Mouse (Mus musculus) heart, postnatal 0 days (tissue): Measurements from ENCODE around the gene Cdc34b.

Experiments used
- CTCF ChIP-seq: IDR thresholded peaks from 2 replicates; pipeline ENCODE4 v1.5.1; 2016; ENCODE audit warnings: antibody characterized with exemption, control low read depth, low read depth
- EP300 ChIP-seq: IDR thresholded peaks from 2 replicates; pipeline ENCODE4 v1.6.1; 2016; ENCODE audit warnings: antibody characterized with exemption, low read depth

GRCm38 (mm10) chr11:94752946-94753713 lies 11.5 kb downstream of the Cdc34b start:
- TF ChIP-seq CTCF (no peak), EP300 (no peak)
